Mouse (Mus musculus) granulocyte monocyte progenitor cell, adult 5-6 weeks (primary cell): ENCODE measurements around the gene Stpg3. TPM values are rescaled to one million over a fixed set of nuclear protein-coding genes. Genes with fewer than 3 reads are reported as not detected.

Source experiments
- ATAC-seq: replicated peaks from 2 replicates; pipeline ENCODE4 v1.8.0; 2016; ENCODE audit warnings: mild to moderate bottlenecking, moderate TSS enrichment, inconsistent platforms; ENCODE audit not compliant: poor library complexity, severe bottlenecking
- total RNA-seq, 2 experiments: library from RNA; stranded (forward) in 1 of 2; stranded (reverse) in 1 of 2; fragments of 200-712, 200-1000 nt in 1 of 2; fragments of >200 nt in 1 of 2; fragmentation: Nextera tagmentation in 1 of 2; gene quantifications; 2 replicates each; pipeline ENCODE4 v1.2.3; 2014 to 2017

Stpg3 gene
- total RNA-seq, 2 experiments from 2014 or later, result not detected

GRCm38 (mm10) chr2:25237522-25237921 lies 23.1 kb upstream of the Stpg3 start:
- ATAC-seq, result no peak

- no peak for ATAC-seq
Measured at GRCm38 (mm10) chr2:25236614-25237013, 22.2 kb upstream of the Stpg3 start, which contains the start of gene Rnf224. TSS of gene Rnf224 (minus strand) at chr2:25236787.

GRCm38 (mm10) chr2:25234551-25235220 lies 20.2 kb upstream of the Stpg3 start:
- ATAC-seq, result no peak

GRCm38 (mm10) chr2:25234050-25234449 lies 19.6 kb upstream of the Stpg3 start, which contains the start of gene Slc34a3:
TSS of gene Slc34a3 (minus strand) at chr2:25234364.
- no peak for ATAC-seq

GRCm38 (mm10) chr2:25233421-25233820 lies 19.0 kb upstream of the Stpg3 start:
- ATAC-seq, result peak; percentile 60

GRCm38 (mm10) chr2:25231038-25231437 lies 16.6 kb upstream of the Stpg3 start:
- no peak for ATAC-seq

GRCm38 (mm10) chr2:25230581-25230980 lies 16.1 kb upstream of the Stpg3 start:
- no peak for ATAC-seq

- no peak for ATAC-seq
Measured at GRCm38 (mm10) chr2:25229582-25229981, 15.1 kb upstream of the Stpg3 start.

- ATAC-seq, result no peak
Measured at GRCm38 (mm10) chr2:25228995-25229530, 14.6 kb upstream of the Stpg3 start.

GRCm38 (mm10) chr2:25228431-25228889 lies 14.0 kb upstream of the Stpg3 start:
- peak; percentile 39 for ATAC-seq

GRCm38 (mm10) chr2:25227406-25227805 lies 13.0 kb upstream of the Stpg3 start:
- no peak for ATAC-seq

GRCm38 (mm10) chr2:25226864-25227263 lies 12.4 kb upstream of the Stpg3 start:
- no peak for ATAC-seq

- ATAC-seq, result no peak
Measured at GRCm38 (mm10) chr2:25225811-25226379, 11.5 kb upstream of the Stpg3 start.

- ATAC-seq, result peak; percentile 66
Measured at GRCm38 (mm10) chr2:25224766-25225752, 10.6 kb upstream of the Stpg3 start.

GRCm38 (mm10) chr2:25224492-25224765 lies 10.0 kb upstream of the Stpg3 start, which contains the start of gene Tubb4b:
TSS of gene Tubb4b (minus strand) at chr2:25224702.
- ATAC-seq, result peak; percentile 62; the same call in 1 of the 2 replicates

- peak; percentile 56 for ATAC-seq
Measured at GRCm38 (mm10) chr2:25223681-25224491, 9.4 kb upstream of the Stpg3 start.

GRCm38 (mm10) chr2:25221331-25221772 lies 6.9 kb upstream of the Stpg3 start:
- ATAC-seq, result no peak

GRCm38 (mm10) chr2:25218445-25218844 lies 4.0 kb upstream of the Stpg3 start, which contains the start of gene Fam166a:
TSS of gene Fam166a (plus strand) at chr2:25218745.
- ATAC-seq, result no peak

GRCm38 (mm10) chr2:25217666-25218065 lies 3.2 kb upstream of the Stpg3 start:
- no peak for ATAC-seq
